Mouse (Mus musculus) CH12.LX (cell line): ENCODE results near the gene 2310003L06Rik.

ENCODE experiments used
- MXI1 ChIP-seq: IDR thresholded peaks from 2 replicates; pipeline ENCODE4 v1.6.1; 2011; ENCODE audit warnings: mild to moderate bottlenecking, low read depth, low read length, improper control_type of control experiment
- TBP ChIP-seq: conservative IDR thresholded peaks from 2 replicates; pipeline ENCODE4 v1.6.1; 2011; ENCODE audit warnings: low read depth, low read length, improper control_type of control experiment
- USF1 ChIP-seq: IDR thresholded peaks from 2 replicates; pipeline ENCODE4 v1.6.1; 2014; ENCODE audit warnings: low read depth, mild to moderate bottlenecking, inconsistent platforms, low read length, improper control_type of control experiment

- TF ChIP-seq USF1, result no peak
- no peak for TF ChIP-seq TBP
- TF ChIP-seq MXI1, result no peak
Measured at GRCm38 (mm10) chr5:87931603-87932002, 37.7 kb upstream of the 2310003L06Rik start.
